Mouse (Mus musculus) small intestine, adult 10 weeks (tissue): Measurements from ENCODE around the gene Pdzd2. TPM values are rescaled to one million over a fixed set of nuclear protein-coding genes. Genes with fewer than 3 reads are reported as not detected.

Experiments used
- polyA plus RNA-seq: library from polyadenylated mRNA; stranded (reverse); fragments of 350-450 nt; fragmentation: Illumina TruSeq; extraction: RNeasy Lipid Tissue Mini Kit (QIAGEN cat#74804); gene quantifications from one replicate; pipeline ENCODE4 v1.2.3, GENCODE M21; 2014; ENCODE audit warnings: low replicate concordance

The Pdzd2 gene
- 5.6 TPM for polyA plus RNA-seq

GRCm38 (mm10) chr15:12739277-12740247 lies at the start of gene Pdzd2:
Gene Pdzd2 (minus strand): TSS chr15:12739924.

GRCm38 (mm10) chr15:12321788-12322621 lies 417.7 kb downstream of the Pdzd2 start, which contains the start of gene 1810049J17Rik:
Gene 1810049J17Rik (minus strand): TSS chr15:12321899.

GRCm38 (mm10) chr15:12321091-12321787 lies 418.5 kb downstream of the Pdzd2 start, which contains the start of gene Golph3:
Gene Golph3 (plus strand): TSS chr15:12321450.

Other genes starting within 250 kb of the Pdzd2 start
- gene 6030458C11Rik, start 84.7 kb upstream of the Pdzd2 start, polyA plus RNA-seq = 20.0 TPM
- gene Drosha, start 84.9 kb upstream of the Pdzd2 start, polyA plus RNA-seq = 9.2 TPM